Mouse (Mus musculus) myocyte (in vitro differentiated cells): ENCODE measurements around the gene Zbtb8os. TPM values are rescaled to one million over a fixed set of nuclear protein-coding genes. Genes with fewer than 3 reads are reported as not detected.

Source experiments
- H3K27me3 ChIP-seq: one replicate; pipeline ENCODE4 v1.6.1; 2011; ENCODE audit not compliant: control insufficient read depth, insufficient read depth, insufficient read length
- H3K36me3 ChIP-seq: one replicate; pipeline ENCODE4 v1.6.1; 2011; ENCODE audit not compliant: control insufficient read depth, insufficient read depth
- H3K4me2 ChIP-seq: one replicate; pipeline ENCODE4 v1.6.1; 2011; ENCODE audit warnings: low read depth, control low read depth
- H3K4me3 ChIP-seq: one replicate; pipeline ENCODE4 v1.5.1; 2011; ENCODE audit warnings: mild to moderate bottlenecking, control low read depth, moderate library complexity
- H3K79me2 ChIP-seq: one replicate; pipeline ENCODE4 v1.6.1; 2011; ENCODE audit not compliant: control insufficient read depth, insufficient read depth
- H3ac ChIP-seq: one replicate; pipeline ENCODE4 v1.6.1; 2011; ENCODE audit not compliant: control insufficient read depth, insufficient read length
- CEBPB ChIP-seq: IDR thresholded peaks from 2 replicates; pipeline ENCODE4 v1.6.1; 2011; ENCODE audit warnings: mild to moderate bottlenecking, moderate library complexity; ENCODE audit not compliant: poor library complexity, insufficient read depth, severe bottlenecking
- E2F4 ChIP-seq: IDR thresholded peaks from one replicate; pipeline ENCODE4 v1.6.1; 2011; ENCODE audit warnings: mild to moderate bottlenecking, control low read depth, moderate library complexity; ENCODE audit not compliant: insufficient read depth
- MAX ChIP-seq: IDR thresholded peaks from one replicate; pipeline ENCODE4 v1.6.1; 2011; ENCODE audit warnings: low read depth, mild to moderate bottlenecking, control low read depth
- MYOD1 ChIP-seq, 3 experiments: IDR thresholded peaks; one replicate each; pipeline ENCODE4 v1.6.1; 2011; ENCODE audit warnings: control low read depth in 2 of 3, low read depth in 2 of 3, mild to moderate bottlenecking in 2 of 3, moderate library complexity in 1 of 3; ENCODE audit not compliant: insufficient read length in 2 of 3, control insufficient read depth in 1 of 3
- MYOG ChIP-seq, 3 experiments: IDR thresholded peaks; one replicate each; pipeline ENCODE4 v1.6.1; 2011; ENCODE audit warnings: control low read depth in 2 of 3, low read depth in 2 of 3, mild to moderate bottlenecking in 2 of 3; ENCODE audit not compliant: insufficient read length in 2 of 3, control insufficient read depth in 1 of 3, insufficient read depth in 1 of 3
- POLR2A ChIP-seq: IDR thresholded peaks from one replicate; pipeline ENCODE4 v1.6.1; 2011; ENCODE audit warnings: low read depth, mild to moderate bottlenecking, control low read depth, moderate library complexity; ENCODE audit not compliant: insufficient read length
- POLR2AphosphoS2 ChIP-seq: IDR thresholded peaks from one replicate; pipeline ENCODE4 v1.6.1; 2011; ENCODE audit warnings: low read depth, control low read depth; ENCODE audit not compliant: insufficient read length
- REST ChIP-seq: IDR thresholded peaks from one replicate; pipeline ENCODE4 v1.6.1; 2011; ENCODE audit warnings: mild to moderate bottlenecking, control low read depth, moderate library complexity; ENCODE audit not compliant: insufficient read depth, insufficient read length
- SRF ChIP-seq: IDR thresholded peaks from one replicate; pipeline ENCODE4 v1.6.1; 2011; ENCODE audit warnings: low read depth; ENCODE audit not compliant: control insufficient read depth, insufficient read length
- TCF12 ChIP-seq: IDR thresholded peaks from one replicate; pipeline ENCODE4 v1.6.1; 2011; ENCODE audit warnings: mild to moderate bottlenecking, control low read depth; ENCODE audit not compliant: poor library complexity, insufficient read depth, severe bottlenecking
- TCF3 ChIP-seq: IDR thresholded peaks from one replicate; pipeline ENCODE4 v1.6.1; 2011; ENCODE audit warnings: low read depth, control low read depth; ENCODE audit not compliant: insufficient read length
- USF1 ChIP-seq: IDR thresholded peaks from one replicate; pipeline ENCODE4 v1.6.1; 2011; ENCODE audit warnings: low read depth, mild to moderate bottlenecking, control low read depth, moderate library complexity
- polyA plus RNA-seq: library from polyadenylated mRNA; unstranded; fragments of >200 nt; fragmentation: generic; extraction: Trizol; gene quantifications from one replicate; pipeline ENCODE4 v1.2.1, GENCODE M21; 2012; ENCODE audit warnings: missing spikeins

Zbtb8os gene
- polyA plus RNA-seq, 1 experiment: 34.5 TPM

- peaks cover 19% of the 10 kb centered on the region for H3K36me3 ChIP-seq
- no peaks in the 10 kb centered on the region for H3K27me3 ChIP-seq
- peaks cover 5% of the 10 kb centered on the region for H3K79me2 ChIP-seq
These were observed 6.4 kb downstream of the Zbtb8os start for GRCm38 (mm10) chr4:129341888-129342287.

GRCm38 (mm10) chr4:129342705-129343104 is 7.2 kb downstream of the Zbtb8os start:
- no peak for TF ChIP-seq MAX
- TF ChIP-seq REST: no peak
- no peak for TF ChIP-seq MYOD1 (IDR thresholded peaks at IDR 0.05; ENCODE audit: control insufficient read depth in 1 of 3, insufficient read length in 2 of 3, low read depth in 2 of 3)
- no peak for TF ChIP-seq POLR2A
- TF ChIP-seq SRF: no peak
- no peaks in the 10 kb centered on the region for H3K27me3 ChIP-seq
- peaks cover 5% of the 10 kb centered on the region for H3K79me2 ChIP-seq
- H3K36me3 ChIP-seq: peaks cover 19% of the 10 kb centered on the region
- no peak overlapping the region for H3ac ChIP-seq
- no peak overlapping the region for H3K4me2 ChIP-seq
- H3K4me3 ChIP-seq: no peak overlapping the region

More at GRCm38 (mm10) chr4:129341888-129342287, 6.4 kb downstream of the Zbtb8os start:
- Histone ChIP-seq H3ac (no peak overlapping the region), H3K4me2 (no peak overlapping the region), H3K4me3 (no peak overlapping the region)
- TF ChIP-seq SRF (no peak), E2F4 (no peak), CEBPB (no peak), MYOG (IDR thresholded peaks at IDR 0.05; ENCODE audit: control insufficient read depth in 1 of 3, insufficient read depth in 1 of 3, insufficient read length in 2 of 3, low read depth in 2 of 3) (no peak), REST (no peak), TCF12 (no peak), MYOD1 (IDR thresholded peaks at IDR 0.05; ENCODE audit: control insufficient read depth in 1 of 3, insufficient read length in 2 of 3, low read depth in 2 of 3) (no peak), TCF3 (no peak), USF1 (no peak), POLR2A (no peak), MAX (no peak), POLR2AphosphoS2 (no peak)

GRCm38 (mm10) chr4:129346481-129347154 is 11.1 kb downstream of the Zbtb8os start:
- H3K4me3 ChIP-seq: no peak overlapping the region
- no peak overlapping the region for H3ac ChIP-seq
- H3K27me3 ChIP-seq: no peaks in the 10 kb centered on the region
- H3K4me2 ChIP-seq: no peak overlapping the region
- no peaks in the 10 kb centered on the region for H3K79me2 ChIP-seq
- no peak for TF ChIP-seq MAX
- TF ChIP-seq POLR2AphosphoS2: no peak
- no peak for TF ChIP-seq TCF3
- peaks cover 23% of the 10 kb centered on the region for H3K36me3 ChIP-seq

- H3K27me3 ChIP-seq: no peaks in the 10 kb centered on the region
- no peak for TF ChIP-seq SRF
- no peak for TF ChIP-seq POLR2AphosphoS2
- TF ChIP-seq REST: no peak
- TF ChIP-seq MAX: no peak
- TF ChIP-seq USF1: no peak
- TF ChIP-seq POLR2A: no peak
- TF ChIP-seq MYOG (IDR thresholded peaks at IDR 0.05; ENCODE audit: control insufficient read depth in 1 of 3, insufficient read depth in 1 of 3, insufficient read length in 2 of 3, low read depth in 2 of 3): no peak
- no peak for TF ChIP-seq E2F4
- no peak for TF ChIP-seq MYOD1 (IDR thresholded peaks at IDR 0.05; ENCODE audit: control insufficient read depth in 1 of 3, insufficient read length in 2 of 3, low read depth in 2 of 3)
- no peak for TF ChIP-seq CEBPB
- TF ChIP-seq TCF12: no peak
- no peak for TF ChIP-seq TCF3
- H3K79me2 ChIP-seq: no peaks in the 10 kb centered on the region
- no peak overlapping the region for H3K4me3 ChIP-seq
- H3ac ChIP-seq: no peak overlapping the region
- H3K4me2 ChIP-seq: no peak overlapping the region
- peaks cover 12% of the 10 kb centered on the region for H3K36me3 ChIP-seq
These were observed 15.1 kb downstream of the Zbtb8os start for GRCm38 (mm10) chr4:129350644-129351043.

GRCm38 (mm10) chr4:129351111-129351510 is 15.6 kb downstream of the Zbtb8os start:
- H3K4me2 ChIP-seq: no peak overlapping the region
- H3K79me2 ChIP-seq: no peaks in the 10 kb centered on the region
- no peak overlapping the region for H3ac ChIP-seq
- H3K36me3 ChIP-seq: peaks cover 12% of the 10 kb centered on the region
- no peaks in the 10 kb centered on the region for H3K27me3 ChIP-seq
- no peak overlapping the region for H3K4me3 ChIP-seq
- TF ChIP-seq REST (no peak), USF1 (no peak), E2F4 (no peak), MYOG (IDR thresholded peaks at IDR 0.05; ENCODE audit: control insufficient read depth in 1 of 3, insufficient read depth in 1 of 3, insufficient read length in 2 of 3, low read depth in 2 of 3) (no peak)
